Mouse (Mus musculus): ENCODE measurements at regions not wholly inside any gene's neighbourhood (a gene's known extent, or its start where the extent isn't known, plus 50 kb on each side); places are given as distances from the start of the nearest gene placed in this dataset.
A peak's percentile ranks its signal among the peaks of the same experiment; 100 is the strongest.

GRCm38 (mm10) chr10:91591398-91591811 lies 410.3 kb upstream of the Tmpo start:
- ATAC-seq (ENCODE audit: insufficient number of reproducible peaks, low FRiP score, low TSS enrichment) = peak; percentile 84

- no peak for ATAC-seq (ENCODE audit: insufficient number of reproducible peaks, low FRiP score, low TSS enrichment)
These were observed 402.1 kb upstream of the Tmpo start for GRCm38 (mm10) chr10:91583204-91583603.

GRCm38 (mm10) chr10:91580959-91581358 lies 399.8 kb upstream of the Tmpo start:
- no peak for ATAC-seq (ENCODE audit: insufficient number of reproducible peaks, low FRiP score, low TSS enrichment)

- no peak for ATAC-seq (ENCODE audit: insufficient number of reproducible peaks, low FRiP score, low TSS enrichment)
These were observed 394.4 kb upstream of the Tmpo start for GRCm38 (mm10) chr10:91575323-91576064.

- no peak for ATAC-seq (ENCODE audit: insufficient number of reproducible peaks, low FRiP score, low TSS enrichment)
These were observed 391.7 kb upstream of the Tmpo start for GRCm38 (mm10) chr10:91572796-91573195.

- no peak for ATAC-seq (ENCODE audit: insufficient number of reproducible peaks, low FRiP score, low TSS enrichment)
These were observed 387.9 kb upstream of the Tmpo start for GRCm38 (mm10) chr10:91569046-91569445.

- ATAC-seq (ENCODE audit: insufficient number of reproducible peaks, low FRiP score, low TSS enrichment) = no peak
These were observed 385.1 kb upstream of the Tmpo start for GRCm38 (mm10) chr10:91566116-91566774.

GRCm38 (mm10) chr10:91559307-91559706 lies 378.2 kb upstream of the Tmpo start:
- ATAC-seq (ENCODE audit: insufficient number of reproducible peaks, low FRiP score, low TSS enrichment) = no peak

GRCm38 (mm10) chr10:91548071-91548470 lies 367.0 kb upstream of the Tmpo start:
- no peak for ATAC-seq (ENCODE audit: insufficient number of reproducible peaks, low FRiP score, low TSS enrichment)

- ATAC-seq (ENCODE audit: insufficient number of reproducible peaks, low FRiP score, low TSS enrichment) = peak; percentile 59
These were observed 365.0 kb upstream of the Tmpo start for GRCm38 (mm10) chr10:91546140-91546539.

GRCm38 (mm10) chr10:91545421-91545820 lies 364.3 kb upstream of the Tmpo start:
- no peak for ATAC-seq (ENCODE audit: insufficient number of reproducible peaks, low FRiP score, low TSS enrichment)

GRCm38 (mm10) chr10:91543167-91543918 lies 362.2 kb upstream of the Tmpo start:
- no peak for ATAC-seq (ENCODE audit: insufficient number of reproducible peaks, low FRiP score, low TSS enrichment)

- no peak for ATAC-seq (ENCODE audit: insufficient number of reproducible peaks, low FRiP score, low TSS enrichment)
These were observed 361.1 kb upstream of the Tmpo start for GRCm38 (mm10) chr10:91542201-91542604.

- ATAC-seq (ENCODE audit: insufficient number of reproducible peaks, low FRiP score, low TSS enrichment) = no peak
These were observed 356.1 kb upstream of the Tmpo start for GRCm38 (mm10) chr10:91537241-91537640.

GRCm38 (mm10) chr10:91535392-91535791 lies 354.3 kb upstream of the Tmpo start:
- ATAC-seq (ENCODE audit: insufficient number of reproducible peaks, low FRiP score, low TSS enrichment) = no peak

- ATAC-seq (ENCODE audit: insufficient number of reproducible peaks, low FRiP score, low TSS enrichment) = no peak
These were observed 347.2 kb upstream of the Tmpo start for GRCm38 (mm10) chr10:91528305-91528704.

GRCm38 (mm10) chr10:91521168-91521567 lies 340.1 kb upstream of the Tmpo start:
- no peak for ATAC-seq (ENCODE audit: insufficient number of reproducible peaks, low FRiP score, low TSS enrichment)

- ATAC-seq (ENCODE audit: insufficient number of reproducible peaks, low FRiP score, low TSS enrichment) = no peak
These were observed 333.9 kb upstream of the Tmpo start for GRCm38 (mm10) chr10:91515021-91515371.

- no peak for ATAC-seq (ENCODE audit: insufficient number of reproducible peaks, low FRiP score, low TSS enrichment)
These were observed 333.3 kb upstream of the Tmpo start for GRCm38 (mm10) chr10:91514163-91515020.

GRCm38 (mm10) chr10:91507038-91507437 lies 325.9 kb upstream of the Tmpo start:
- no peak for ATAC-seq (ENCODE audit: insufficient number of reproducible peaks, low FRiP score, low TSS enrichment)
